Mouse (Mus musculus) lung, postnatal 4 days (tissue): ENCODE results near the gene Rims1.
A peak's percentile ranks its signal among the peaks of the same experiment; 100 is the strongest.

Experiments used
- DNase-seq, 2 experiments: peaks; one replicate each; pipeline ENCODE4 v3.0.0; 2021

Gene Rims1

DNA sequence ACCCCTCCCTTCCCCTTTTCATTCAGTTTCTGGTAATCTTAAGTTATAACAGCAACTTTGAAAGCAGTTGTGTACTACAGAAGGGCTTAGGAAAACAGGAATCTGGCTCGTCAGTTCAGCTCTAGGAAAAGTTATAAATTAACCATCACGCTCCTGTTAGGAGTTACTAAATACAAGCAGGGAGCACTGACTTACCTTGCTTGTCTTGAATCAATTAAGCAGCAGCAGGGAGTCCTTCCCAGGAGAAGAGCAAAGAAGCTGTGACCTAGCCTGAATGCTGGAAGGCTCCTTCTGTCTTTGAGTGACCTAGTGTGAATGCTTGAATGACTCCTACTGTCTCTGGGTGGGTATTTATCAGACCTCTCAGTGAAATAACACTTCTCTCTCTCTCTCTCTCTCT is 490.3 kb downstream of the Rims1 start:
- no peak for DNase-seq

DNA sequence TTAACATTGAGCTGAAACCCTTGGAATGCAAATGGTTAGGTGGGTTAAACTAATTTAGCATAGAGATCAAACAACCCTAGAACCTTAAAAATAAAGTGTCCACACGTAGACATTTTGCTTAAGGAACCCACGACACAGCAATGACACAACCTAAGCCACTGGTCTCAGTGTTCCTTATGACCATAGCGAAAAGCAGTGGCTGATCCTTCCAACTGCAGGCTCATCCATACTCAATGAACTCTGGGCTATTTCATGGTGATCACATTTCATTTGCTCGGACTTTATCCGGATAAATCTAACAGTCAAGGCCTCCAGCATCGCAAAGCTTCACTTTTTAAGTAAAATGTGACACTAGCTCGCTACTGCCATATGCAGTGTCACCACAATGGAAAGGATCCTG is 494.3 kb downstream of the Rims1 start:
- no peak for DNase-seq

DNA sequence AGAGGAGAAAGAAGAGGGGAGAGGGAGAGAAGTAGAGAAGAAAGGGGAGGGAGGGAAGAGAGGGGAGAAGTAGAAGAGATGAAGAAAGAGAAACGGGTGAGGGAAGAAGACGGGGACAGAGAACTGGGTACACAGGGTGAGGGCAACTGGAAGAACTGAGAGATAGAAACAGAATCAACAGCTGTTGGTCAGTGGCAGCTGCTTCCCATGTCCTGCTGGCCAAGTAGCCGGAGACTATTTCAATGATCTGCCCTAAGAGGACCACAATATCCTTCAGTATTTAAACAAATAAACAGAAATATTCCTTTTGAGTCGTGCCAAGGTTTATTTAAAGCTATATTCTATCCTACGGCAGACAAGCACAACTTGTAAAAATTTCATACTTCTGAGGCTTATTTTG is 499.3 kb downstream of the Rims1 start:
- DNase-seq, result peak in 1 of 2 experiments; percentile 28

DNA sequence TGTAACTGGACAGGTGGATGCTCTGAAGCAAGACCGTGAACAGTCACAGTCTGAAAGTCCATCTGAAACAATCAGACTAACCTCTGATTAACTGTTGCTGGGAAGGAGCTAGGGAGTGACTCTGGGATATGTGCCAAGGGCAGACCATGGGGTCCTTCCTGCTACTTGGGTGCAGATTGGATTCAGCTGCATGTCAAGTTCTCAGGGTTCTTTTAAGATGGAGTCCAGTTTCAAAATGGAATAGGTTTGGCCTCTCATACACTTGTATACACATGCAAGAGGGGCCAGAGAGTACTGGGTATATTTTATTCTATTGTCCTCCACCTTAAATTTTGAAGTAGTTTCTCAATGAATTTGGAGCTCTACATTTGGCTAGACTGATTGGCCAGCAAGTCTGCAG is 499.9 kb downstream of the Rims1 start:
- no peak for DNase-seq

DNA sequence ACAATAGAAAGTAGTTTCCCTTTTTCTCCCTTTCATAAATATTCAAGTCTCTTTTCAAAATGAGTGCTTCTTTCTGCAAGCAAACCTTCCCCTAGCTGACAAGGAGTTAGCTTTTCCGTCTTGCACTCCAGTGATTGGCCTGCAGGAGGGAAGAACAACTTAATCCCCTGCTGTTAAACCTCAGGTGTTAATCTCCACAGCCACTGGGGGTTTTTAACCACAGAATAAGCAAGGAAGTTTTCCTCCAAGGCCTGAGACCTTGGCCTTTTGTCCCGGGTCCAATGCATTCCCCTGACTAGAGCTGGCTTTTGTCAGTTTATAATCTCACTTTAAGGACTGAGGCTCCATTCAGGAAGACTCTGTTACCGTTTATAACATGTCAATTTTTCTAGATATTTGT is 511.8 kb downstream of the Rims1 start:
- no peak for DNase-seq

DNA sequence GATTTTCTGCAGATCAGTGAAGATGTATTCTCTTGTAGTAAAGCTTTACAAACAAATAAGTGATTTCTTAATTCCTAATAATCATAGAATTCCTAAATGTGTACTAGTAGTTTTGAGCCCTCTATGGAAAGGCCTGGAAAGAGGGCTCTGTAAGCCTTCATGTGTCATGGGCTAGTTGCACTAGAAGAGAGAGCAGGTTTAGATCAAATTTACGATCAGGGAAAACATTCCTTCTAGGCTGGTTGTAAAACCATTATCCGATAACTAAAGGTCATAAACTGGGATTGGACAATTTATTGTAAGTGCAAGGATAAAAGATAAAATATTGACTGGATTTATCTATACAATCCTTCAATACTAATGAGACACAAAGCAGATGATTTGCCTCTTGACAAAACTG is 512.5 kb downstream of the Rims1 start:
- DNase-seq, result no peak

DNA sequence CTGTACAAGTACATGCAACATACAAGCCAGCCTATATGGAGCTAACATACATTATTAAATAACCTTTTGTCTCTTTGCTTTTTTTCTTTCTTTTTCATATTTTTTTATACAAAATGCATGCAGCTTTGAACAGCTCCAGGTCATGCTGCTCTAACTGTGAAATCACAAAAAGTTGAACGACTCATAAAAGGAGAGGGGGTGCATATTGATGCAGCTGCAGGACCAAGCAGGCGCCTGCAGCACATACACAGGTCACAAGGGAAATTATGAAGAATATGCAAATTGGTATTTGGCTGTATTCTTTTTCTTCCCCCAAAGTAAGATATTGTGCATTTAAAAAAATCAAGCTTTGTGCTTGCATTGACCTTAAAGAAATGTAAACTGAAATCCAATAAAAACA is 519.0 kb downstream of the Rims1 start:
- no peak for DNase-seq

DNA sequence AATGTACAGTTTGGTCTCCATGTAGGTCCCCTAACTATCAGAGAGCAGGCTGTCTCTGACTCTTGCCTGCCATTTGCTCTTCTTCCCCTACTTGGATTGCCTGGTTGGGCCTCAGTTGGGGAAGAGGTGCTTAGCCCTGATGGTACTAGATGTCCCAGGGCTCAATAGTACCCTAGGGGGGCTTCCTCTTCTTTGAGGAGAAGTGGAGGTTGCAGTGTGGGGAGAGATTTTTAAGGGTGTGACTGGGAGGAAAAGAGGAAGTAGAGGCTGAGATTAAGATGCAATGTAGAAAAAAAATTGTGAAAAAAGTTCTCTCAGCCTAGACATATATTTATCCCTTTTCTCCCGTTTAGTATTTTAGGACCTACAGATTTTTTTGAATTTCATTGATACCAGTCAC is 525.8 kb downstream of the Rims1 start:
- no peak for DNase-seq

DNA sequence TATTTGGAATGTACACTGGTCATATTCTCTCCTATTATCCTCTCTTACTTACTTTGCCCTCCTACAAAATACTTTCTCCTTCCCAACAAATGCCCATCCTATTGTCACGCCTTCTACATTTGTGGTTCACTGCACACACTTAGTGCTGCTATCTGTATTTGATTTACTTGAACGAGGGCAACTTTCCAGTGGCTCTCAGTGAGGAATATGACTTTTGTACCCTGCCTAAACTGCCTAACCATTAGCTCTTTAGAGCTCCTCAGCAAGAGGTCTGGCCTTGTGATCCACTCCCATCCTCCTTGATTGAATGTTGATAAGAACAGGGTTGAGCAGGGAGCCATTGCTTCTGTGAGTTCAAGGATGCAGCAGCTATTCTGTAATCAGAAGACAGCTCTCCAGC is 531.7 kb downstream of the Rims1 start:
- DNase-seq, result no peak

DNA sequence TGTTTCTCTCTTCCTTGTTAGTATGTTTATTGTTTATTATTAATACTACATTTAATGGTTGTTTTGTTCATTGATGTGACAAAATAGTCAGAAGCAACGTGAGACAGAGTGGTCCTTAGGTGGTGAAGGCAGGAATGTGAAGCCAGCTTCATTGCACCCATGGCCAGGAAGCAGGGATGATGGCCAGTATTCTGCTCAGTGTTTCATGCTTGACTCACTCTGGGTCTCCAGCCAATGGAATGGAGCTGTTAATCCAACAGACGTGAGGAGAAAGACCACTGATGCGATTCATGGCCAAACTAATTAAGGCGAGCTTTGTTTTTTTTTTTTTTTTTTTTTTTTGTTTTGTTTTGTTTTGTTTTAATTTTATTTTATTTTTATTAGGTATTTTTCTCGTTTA is 535.7 kb downstream of the Rims1 start:
- no peak for DNase-seq

DNA sequence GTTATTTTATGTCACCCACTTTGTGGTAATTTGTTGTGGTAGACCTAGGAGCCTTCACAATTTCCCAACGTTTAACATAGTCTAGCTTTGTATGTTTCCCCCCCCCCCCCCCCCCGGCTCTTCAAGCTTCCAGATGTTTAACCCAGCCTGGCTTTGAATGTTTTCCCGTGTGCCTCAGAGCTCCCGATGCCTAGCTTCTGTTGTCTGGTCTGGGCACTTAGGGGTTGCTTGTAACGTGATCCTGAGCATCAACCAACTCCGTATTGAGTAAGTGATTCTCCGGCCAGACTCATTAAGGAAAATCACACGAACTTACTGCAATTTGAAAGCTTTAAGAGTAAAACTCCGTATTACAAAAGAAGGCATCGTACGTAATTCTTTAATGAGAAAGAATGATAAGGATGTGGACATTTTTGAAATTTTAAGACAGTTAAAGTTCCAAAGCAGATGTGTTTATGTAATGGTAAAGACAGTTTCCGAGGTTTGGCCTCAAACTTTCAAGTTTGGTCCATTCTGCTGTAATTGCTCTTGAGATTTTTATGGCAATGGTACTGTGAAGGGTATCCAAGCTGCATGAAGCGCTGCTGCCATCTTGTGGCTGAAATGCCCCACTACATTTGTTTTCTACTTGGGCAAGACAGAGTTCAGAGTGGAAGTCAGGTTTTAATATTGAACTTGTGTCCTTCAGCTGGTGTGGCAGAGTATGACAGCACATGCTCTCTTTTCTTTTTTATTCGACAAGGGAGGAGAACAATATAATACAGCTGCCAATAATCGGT is 537.0 kb downstream of the Rims1 start:
- peak; percentile 61 to 81 for DNase-seq

DNA sequence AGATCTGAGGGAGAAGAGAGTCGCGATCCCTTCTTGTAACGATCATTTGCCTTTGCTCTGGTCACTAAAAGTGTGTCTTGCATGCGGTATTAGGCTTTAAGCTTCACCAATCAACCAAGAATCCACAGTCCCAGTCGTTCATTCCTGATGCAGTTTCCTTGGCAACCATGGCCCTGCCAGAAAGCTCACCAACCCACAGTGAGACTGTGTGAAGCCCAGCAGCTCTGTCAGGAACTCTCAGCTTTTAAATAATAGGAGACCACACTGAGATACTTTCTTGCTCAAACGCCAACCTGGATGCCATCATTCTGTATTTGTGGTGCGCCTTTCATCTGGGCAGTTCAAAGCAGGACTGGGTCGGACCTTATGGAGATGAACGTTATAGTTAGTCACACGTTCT is 539.3 kb downstream of the Rims1 start:
- no peak for DNase-seq

DNA sequence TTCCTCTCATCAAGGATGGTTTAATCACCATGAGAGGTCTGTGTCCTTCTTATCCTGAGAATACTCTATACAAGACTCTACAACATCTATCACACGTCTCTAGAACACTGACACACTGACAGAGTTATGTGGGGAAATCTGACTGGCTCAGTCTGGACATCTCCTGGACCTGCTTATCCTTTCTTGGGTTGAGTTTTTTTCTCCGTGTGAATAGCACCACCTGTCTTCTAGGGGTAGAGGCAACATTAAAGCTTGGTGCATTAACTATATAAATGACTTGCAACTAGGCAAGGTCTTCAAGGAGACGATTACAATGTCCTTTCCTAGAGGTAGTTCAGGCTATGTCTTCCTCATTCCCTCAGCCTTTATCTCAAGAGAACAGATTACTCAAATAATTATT is 540.3 kb downstream of the Rims1 start:
- DNase-seq, result no peak

DNA sequence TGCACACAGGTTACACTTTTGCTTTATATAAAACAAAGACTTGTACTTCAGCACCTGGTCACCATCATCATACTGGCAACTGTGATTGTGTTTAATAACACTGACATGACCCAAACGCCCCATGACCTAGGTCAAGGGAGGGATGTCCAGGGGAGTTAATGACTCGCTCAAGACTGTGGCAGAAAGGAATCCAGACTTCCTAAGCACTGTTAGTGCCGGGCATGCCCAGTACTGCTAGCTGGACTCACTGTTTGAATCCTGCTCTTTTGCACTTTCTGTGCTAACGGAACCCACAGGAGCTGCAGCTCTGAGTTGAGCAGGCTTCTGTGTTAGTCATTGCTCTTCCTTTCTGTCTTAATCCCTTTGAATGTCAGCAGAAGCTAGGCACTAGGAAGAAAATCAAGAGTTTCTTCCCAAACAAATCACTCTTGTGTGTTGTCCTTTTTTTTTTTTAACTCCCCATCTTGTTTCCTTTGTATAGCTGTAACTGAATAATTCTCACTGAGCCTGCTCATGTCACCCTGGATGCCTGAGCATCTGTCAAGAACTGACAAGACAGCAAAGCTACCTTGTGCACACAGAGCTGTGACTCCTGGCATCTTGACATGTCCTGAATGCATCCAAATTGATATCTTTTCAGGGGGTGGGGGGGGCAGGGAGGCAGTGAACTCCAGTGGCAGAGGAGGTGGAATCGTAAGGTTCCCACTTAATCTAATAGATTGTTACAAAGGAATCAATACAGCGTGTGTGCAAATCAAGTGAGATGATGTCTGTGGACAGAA is 543.4 kb downstream of the Rims1 start:
- peak in 1 of 2 experiments; percentile 18 for DNase-seq

DNA sequence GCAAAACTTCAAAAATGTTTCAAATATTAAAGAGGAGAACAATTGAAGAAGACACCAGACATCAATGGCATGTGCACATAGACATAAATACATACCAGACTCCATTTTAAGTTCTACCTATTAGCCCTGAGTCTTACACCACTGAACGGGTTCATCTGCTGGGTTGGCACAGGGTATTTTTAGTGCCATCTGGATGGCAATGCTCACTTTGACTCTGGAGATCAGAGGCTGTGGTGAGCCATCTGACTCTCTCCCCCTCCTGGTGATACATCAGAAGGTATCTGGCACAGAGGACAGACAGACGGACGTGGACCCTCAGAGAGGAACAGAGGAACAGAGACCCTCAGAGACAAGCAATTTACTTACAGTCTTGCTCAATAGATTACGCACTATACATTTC is 544.1 kb downstream of the Rims1 start:
- no peak for DNase-seq

DNA sequence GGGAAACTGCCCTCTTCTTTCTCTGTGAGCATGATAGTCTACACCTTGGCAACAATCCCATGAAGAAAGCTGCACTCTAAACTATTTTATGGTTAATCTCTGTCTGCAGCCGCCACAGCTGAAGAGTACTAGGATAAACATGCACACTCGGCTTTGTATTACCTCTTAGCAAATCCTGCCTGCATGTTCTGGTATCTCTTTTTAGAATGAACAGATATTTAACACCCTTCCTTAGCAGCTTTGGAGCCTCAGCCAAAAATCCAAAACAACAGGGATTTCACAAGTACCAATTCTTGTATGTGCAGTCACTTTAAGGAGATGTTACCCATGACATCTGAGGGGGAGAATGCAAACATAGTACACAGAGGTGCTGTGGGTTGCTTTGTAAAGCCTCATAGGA is 545.5 kb downstream of the Rims1 start:
- DNase-seq, result no peak

DNA sequence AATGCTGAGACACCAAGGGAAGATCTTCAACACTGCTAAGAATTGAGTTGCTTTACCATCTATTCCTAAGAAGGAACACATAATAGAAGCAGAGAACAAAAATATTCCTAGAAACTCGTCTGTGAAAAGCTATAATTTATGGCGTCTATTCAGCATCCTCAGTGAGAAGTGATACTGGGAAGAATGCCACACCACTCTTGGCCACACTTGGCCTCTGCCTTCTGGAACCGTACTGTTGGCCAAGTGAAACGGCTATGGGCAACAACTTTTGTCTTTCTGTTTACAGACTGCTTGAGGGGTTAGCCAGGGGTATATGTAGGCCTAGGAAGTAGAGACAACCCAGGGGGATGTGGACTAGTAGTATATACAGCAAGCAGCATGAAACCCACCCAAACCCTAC is 547.4 kb downstream of the Rims1 start:
- no peak for DNase-seq

DNA sequence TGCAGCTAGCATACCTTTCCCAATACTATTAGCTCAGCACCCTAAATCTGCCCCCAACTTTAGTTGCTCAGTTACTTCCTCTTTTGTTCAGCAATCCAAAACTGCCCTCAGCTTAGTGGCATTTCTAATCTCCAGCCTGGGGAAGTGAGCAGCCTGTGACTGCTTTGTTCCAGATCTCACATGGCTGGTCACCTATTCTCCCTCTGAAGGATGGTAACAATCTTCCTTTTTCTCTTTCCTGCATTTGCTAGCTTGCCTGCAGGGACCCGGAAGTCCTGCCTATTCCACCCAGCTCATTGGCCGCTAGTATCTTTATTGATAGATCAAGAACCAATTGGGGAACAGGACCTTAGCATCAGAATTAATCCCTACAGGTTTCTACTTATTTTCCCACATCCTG is 551.5 kb downstream of the Rims1 start:
- no peak for DNase-seq

DNA sequence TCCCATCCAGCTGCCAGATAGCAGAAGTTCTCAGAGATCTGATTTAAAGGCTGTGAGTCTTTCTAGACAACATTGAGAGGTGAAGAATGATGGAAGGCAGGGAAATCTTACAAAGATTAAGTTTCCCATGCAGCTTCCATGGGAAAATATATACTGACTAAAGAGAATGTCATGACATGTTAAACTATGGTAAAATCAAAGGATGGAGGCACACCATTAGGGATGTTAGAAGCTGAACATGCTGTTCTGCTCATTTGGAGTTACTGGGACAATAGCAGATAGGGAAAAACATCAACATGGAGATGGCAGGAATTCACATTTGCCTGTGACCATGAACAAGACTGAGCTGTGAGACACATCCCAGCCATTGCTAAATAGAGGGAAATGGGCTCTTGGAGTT is 552.9 kb downstream of the Rims1 start:
- DNase-seq, result no peak

DNA sequence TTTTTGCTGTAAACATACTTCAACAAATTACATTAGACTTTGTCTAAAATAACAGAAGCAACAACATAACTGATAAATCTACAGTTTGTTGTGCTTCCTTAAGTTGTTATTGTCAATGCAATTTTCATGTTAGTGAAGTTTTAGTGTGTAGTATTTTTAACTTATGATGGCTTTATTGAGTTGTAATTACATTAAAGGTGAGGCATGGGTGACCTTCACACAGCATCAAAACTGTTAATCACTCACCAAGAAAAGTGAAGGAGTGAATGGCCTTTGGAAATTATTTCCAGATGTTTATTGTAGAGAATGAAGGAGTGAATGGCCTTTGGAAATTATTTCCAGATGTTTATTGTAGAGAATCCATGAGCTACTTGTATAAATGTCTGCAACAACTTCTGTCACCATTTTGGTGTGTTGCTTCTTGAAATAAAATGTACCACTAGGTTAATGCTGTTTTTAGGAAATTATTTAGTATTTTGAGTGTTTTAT is 556.9 kb downstream of the Rims1 start:
- no peak for DNase-seq

DNA sequence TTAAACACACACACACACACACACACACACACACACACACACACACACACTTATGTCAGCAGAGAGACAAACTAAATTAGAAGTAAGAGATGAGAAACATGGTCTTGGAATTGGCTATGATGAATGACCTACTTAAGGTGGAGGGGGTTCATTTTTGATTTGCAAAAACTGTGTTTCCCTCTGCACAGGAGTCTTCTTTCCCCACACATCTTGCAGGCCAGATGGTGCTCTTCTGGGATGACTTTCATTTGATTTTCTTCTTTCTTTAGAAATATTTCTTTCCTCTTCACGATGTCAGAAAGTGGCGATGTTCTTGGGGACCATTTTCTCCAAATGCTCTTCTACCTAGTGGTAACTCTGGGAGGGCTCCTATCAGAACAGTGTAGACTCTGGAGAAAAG is 560.0 kb downstream of the Rims1 start:
- no peak for DNase-seq
